Mouse (Mus musculus) urinary bladder, postnatal 0 days (tissue): ENCODE results near the gene Coa3. TPM values are rescaled to one million over a fixed set of nuclear protein-coding genes. Genes with fewer than 3 reads are reported as not detected.

ENCODE experiments used
- polyA plus RNA-seq: library from polyadenylated mRNA; unstranded; fragments of >200 nt; fragmentation: Nextera tagmentation; extraction: Ambion mirVana; gene quantifications from 2 replicates; pipeline ENCODE4 v1.2.1, GENCODE M21; 2015

Coa3 gene
- polyA plus RNA-seq = 170 and 173 TPM in 2 replicates

DNA sequence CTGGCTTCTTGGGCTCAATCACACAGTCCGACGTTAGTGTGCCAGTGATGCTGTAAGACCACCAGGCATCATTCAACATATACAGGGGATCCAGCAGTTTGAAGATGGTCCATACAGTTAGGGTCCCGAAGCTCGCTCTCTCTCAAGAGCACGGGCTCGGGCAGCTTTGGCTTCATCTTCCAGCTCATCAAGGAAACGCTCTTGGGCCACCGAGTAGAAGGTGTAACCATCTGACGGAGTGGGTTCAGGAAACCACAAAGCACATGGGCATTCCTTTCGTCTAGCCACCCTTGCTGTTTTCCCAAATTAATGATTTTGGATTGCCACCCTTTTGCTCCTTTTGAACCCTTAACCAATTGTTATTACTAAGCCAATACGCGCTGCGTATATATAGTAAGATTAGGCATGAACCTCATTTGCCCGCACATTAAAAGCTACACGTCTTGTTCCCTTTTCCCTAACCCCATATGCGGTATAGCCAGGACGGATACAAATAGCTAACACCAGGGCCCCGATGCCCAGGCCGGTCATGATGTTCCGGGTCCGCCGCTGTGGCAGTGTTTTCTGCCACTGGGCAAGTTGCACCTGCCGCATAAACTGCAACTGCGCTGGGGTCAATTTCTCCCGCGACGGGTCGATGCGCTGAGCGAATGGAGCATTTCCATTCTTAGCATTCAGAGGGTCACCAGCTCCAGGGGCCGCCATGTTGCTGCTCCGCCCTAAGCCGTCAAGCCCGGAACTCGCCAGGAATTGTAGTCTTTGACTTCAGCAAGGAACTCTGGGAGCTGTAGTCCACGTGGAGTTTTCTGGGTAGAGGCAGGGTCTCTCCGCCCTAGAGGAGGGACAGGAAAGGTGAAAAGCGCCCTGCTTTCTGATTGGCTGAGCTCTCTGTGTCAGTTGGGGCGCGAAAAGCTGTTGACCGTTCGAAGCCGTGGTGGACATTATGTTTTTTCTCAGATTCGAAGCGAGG, at the start of gene Coa3, which contains the start of gene Cntd1:
Gene Coa3, minus strand, starts transcription at position 892 of the 970 bp plus-strand sequence.
Gene Cntd1, plus strand, starts transcription at position 790 of the 970 bp plus-strand sequence.

DNA sequence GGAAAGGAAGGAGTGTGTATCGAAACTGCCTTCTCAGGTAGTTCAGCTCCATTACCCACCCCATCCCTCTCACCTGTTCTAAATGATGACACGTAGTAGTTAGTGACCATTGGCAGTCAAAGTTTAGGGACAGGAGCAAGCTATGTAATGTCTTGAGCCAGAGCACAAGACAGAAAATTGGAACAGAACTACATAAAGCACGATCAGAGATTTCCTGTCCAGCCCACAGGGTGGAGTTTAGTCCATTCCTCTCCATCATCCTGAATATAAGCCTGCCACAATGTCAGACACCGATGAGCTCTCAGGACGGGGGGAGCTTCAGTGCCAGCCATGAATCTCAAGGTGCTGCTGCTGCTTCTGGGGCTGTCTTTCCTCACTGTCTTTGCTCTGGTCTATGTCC, 45.8 kb upstream of the Coa3 start, which contains the start of gene Aoc2:
Gene Aoc2, plus strand, starts transcription at position 301 of the 400 bp plus-strand sequence.

DNA sequence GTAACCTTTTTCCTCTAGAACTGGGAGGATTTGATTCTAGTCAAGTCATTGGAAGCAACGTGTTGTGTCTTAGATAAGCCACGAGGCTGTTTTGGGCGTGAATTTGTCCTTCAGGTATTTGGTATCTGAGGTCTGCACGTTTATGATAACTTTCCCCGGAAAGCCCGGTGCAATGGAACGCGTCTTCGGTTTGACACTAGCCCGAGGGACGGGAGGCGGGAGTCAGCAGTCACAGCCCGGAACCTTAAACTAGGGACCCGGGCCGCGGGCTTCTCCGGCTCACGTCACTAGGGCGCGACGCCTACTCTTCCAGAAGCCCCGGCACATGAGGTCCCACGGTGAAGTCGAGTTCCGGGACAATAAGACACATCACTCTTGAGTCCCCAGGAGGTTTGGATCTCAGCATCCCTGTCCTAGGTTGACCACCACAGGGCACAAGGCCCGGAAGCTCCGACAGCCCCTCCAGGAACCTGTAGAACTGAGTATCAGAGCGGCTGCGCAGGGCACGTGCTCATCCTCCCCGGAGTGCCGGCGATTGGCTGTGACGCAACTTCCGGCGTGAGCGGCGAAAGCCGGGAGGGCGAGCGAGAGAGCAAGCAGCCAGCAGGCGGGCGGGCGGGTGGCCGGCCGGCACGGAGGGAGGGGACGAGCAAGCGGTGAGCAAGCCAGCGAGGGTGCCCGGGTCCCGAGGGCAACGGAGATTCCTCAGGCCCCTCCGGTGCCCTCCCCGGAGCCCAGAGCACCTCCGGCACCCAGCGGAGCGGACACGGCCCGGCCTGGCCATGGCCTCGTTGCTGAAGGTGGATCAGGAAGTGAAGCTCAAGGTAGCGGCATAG, 37.0 kb upstream of the Coa3 start, which contains the start of gene Psme3:
Gene Psme3, plus strand, starts transcription at position 549 of the 836 bp plus-strand sequence.

DNA sequence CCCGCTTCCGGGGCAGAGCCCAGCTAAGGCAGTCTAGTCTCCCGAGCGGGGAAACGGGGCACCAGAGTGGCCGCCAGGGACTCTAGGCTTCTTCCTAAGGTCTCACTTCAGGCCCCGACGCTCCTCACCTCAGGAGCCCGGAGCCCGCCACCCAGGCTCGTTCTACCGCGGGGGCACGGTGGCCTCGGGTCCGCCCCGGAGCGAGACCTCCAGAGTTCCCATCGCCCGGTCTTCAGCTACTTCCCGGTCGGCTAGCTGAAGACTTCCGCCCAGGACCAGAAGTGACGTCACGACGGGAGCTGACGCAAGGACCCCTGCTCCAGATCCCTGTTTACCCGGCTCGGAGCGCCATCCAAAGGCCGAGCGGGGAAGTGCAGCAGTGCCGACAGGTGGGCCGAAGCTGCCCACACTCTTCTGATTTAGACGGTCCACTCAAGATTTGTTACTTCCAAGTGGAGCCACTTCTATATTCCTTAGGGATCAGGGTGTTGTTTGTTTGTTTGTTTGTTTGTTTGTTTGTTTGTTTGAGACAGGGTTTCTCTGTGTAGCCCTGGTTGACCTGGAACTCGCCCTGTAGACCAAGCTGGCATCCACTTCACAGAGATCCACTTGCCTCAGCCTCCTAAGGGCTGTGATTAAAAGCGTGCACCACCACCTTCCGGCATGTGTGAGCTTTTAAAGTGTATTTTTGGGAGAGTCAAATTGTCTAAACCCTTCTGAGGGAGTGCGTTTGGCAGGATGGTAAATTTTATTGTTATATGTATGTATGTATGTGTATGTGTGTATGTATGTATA, 23.3 kb upstream of the Coa3 start, which contains the start of gene Becn1:
Gene Becn1, minus strand, starts transcription at position 283 of the 795 bp plus-strand sequence.

DNA sequence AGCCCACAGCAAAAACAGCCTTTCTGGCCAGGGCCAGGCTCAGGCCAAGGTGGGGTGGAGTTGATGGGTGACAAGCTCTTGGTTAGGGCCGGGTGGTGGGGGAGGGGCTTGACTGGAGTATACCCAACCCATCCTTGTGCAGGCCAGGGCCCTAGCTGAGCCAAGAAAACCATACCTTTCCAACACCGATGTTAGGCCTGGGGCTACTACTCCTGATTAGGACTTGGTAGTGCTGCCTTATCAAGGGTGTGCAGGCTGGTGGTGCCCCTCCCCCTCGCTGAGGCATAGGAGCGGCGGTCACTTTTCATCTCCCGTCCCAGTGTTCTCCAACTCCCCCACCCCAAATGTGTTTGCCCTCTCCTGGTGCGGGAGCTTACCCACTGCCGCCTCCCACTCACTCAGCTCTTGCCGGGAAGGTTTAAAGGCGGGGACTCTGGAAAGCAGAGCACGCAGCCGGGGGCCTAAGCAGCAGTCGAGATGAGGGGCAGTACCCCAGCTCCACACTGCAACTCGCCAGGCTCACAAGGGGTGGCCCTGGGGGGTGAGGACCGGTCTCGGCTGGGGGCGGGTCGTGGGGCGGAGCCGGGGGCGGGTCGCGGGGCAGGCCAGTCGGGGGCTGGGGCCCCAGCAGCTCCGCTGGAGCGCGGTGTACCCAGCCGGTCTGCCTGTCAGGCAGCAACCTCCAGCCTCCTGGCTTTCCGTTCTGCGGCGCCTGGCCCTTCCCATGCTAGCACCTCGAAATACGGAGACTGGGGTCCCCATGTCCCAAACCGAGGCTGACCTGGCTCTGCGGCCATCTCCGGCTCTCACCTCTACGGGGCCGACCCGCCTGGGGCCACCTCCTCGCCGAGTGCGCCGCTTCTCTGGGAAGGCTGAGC, 18.7 kb downstream of the Coa3 start, which contains the start of gene Wnk4:
Gene Wnk4, plus strand, starts transcription at position 620 of the 878 bp plus-strand sequence.

DNA sequence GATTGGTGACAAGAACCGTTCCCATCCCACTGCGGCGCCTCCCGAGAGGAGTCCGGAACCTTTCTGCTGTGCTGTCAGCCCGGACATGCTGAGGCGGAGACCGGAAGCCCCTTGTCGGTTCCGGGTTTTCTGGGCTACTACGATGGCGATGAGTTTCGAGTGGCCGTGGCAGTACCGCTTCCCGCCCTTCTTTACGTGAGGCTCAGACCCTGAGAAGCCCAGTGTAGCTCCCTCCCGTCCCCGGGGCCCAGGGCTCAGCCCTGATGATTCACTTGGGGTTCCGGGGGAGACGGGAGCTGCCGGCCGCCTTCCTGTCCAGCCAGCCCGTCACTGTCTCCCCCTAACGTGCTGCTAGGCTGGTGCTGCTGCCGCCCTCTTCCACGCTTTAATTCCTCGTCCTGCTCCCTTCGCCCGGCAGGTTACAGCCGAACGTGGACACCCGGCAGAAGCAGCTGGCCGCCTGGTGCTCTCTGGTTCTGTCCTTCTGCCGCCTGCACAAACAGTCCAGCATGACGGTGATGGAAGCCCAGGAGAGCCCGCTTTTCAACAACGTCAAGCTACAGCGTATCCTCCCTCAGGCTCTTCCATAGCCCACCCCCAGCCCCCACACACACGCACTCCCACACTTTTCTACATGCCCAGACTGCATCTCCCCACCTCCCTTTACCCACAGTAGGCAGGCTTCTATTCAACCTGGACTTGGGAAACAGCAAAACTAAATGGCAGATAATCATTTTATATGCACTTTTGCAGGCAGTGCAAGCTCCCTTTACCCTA, 25.1 kb downstream of the Coa3 start, which contains the start of gene Vps25:
Gene Vps25, plus strand, starts transcription at position 95 of the 777 bp plus-strand sequence.

DNA sequence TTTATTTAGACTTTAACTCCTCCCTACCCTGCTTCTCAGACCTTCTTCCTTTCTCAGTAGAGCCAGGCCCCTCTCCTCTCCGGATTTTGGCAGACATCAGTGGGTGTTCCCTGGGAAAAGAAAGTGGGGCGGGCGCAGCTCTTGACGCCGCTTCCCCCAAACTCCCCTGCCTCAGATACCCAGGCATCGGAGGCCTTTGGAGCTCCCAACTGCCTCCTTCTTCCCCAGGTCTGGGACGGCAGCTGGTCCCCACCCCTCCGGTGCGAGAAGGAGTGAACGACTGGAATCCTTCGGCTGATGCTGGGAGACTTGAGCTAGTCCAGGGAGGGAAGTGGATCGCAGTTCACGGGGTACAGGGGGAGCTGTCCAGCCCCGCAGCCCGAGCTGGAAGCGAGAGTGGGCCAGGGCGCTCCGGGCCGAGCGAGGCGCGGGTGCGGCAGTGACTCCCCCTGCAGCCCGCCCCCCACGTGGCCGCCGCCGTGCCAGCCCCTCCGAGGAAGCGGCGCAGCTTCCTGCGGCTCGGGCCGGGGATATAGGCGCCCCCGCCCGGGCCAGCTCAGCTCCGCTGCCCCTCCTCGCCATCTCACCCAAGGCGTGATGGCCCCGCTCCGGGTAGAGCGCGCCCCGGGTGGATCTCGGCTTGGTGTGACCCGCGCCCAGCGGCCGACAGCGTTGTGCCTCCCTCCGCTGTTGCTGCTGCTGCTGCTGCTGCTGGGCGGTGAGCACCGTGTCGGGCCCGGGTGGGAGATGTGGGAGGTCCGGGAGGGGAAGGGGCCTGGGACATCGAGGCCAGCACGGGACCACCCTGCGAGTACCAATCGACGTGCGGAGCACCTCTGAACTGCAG, 32.8 kb downstream of the Coa3 start, which contains the start of gene Ramp2:
Gene Ramp2, plus strand, starts transcription at position 174 of the 847 bp plus-strand sequence.

Other genes starting within 250 kb of the Coa3 start
- gene Naglu, start 209.1 kb downstream of the Coa3 start, polyA plus RNA-seq = 16.3 and 19.0 TPM in 2 replicates
- 0.16 TPM in 1 of 2 replicates, not detected in the other for gene Hsd17b1, start 200.7 kb downstream of the Coa3 start, polyA plus RNA-seq
- 18.1 and 18.4 TPM in 2 replicates for gene Coasy, start 196.5 kb downstream of the Coa3 start, polyA plus RNA-seq
- 21.3 and 26.0 TPM in 2 replicates for gene Mlx, start 191.8 kb downstream of the Coa3 start, polyA plus RNA-seq
- 9.1 and 9.5 TPM in 2 replicates for gene Psmc3ip, start 183.7 kb downstream of the Coa3 start, polyA plus RNA-seq
- gene Retreg3, start 159.2 kb downstream of the Coa3 start, polyA plus RNA-seq = 16.2 TPM in 2 replicates
- gene Tubg1, start 159.2 kb downstream of the Coa3 start, polyA plus RNA-seq = 29.7 and 31.9 TPM in 2 replicates
- 3.0 and 3.1 TPM in 2 replicates for gene Tubg2, start 123.2 kb downstream of the Coa3 start, polyA plus RNA-seq
- 1.3 TPM in 2 replicates for gene Cntnap1, start 108.6 kb downstream of the Coa3 start, polyA plus RNA-seq
- gene Plekhh3, start 107.8 kb downstream of the Coa3 start, polyA plus RNA-seq = 14.0 and 14.4 TPM in 2 replicates
- 0.14 and 0.24 TPM in 2 replicates for gene Ccr10, start 103.7 kb downstream of the Coa3 start, polyA plus RNA-seq
- 10.8 and 11.8 TPM in 2 replicates for gene Ezh1, start 52.7 kb downstream of the Coa3 start, polyA plus RNA-seq
- gene Ramp2, start 33.1 kb downstream of the Coa3 start, polyA plus RNA-seq = 49.3 and 59.1 TPM in 2 replicates
- 102 and 109 TPM in 2 replicates for gene Vps25, start 25.4 kb downstream of the Coa3 start, polyA plus RNA-seq
- gene Wnk4, start 18.5 kb downstream of the Coa3 start, polyA plus RNA-seq = 1.3 and 2.3 TPM in 2 replicates
- gene Cntd1, start 102 bp downstream of the Coa3 start, polyA plus RNA-seq = 0.35 and 0.41 TPM in 2 replicates
- 107 and 110 TPM in 2 replicates for gene Becn1, start 23.2 kb upstream of the Coa3 start, polyA plus RNA-seq
- gene Psme3, start 37.1 kb upstream of the Coa3 start, polyA plus RNA-seq = 61.2 and 66.0 TPM in 2 replicates
- gene Aoc2, start 45.9 kb upstream of the Coa3 start, polyA plus RNA-seq = 0.31 and 0.41 TPM in 2 replicates
- 16.2 and 16.9 TPM in 2 replicates for gene Aoc3, start 51.5 kb upstream of the Coa3 start, polyA plus RNA-seq
- 0.23 TPM in 2 replicates for gene G6pc, start 88.4 kb upstream of the Coa3 start, polyA plus RNA-seq
- 22.9 and 26.4 TPM in 2 replicates for gene Aarsd1, start 138.5 kb upstream of the Coa3 start, polyA plus RNA-seq
- gene Gm27029, start 145.7 kb upstream of the Coa3 start, polyA plus RNA-seq = 4.0 and 5.9 TPM in 2 replicates
- gene Rundc1, start 146.0 kb upstream of the Coa3 start, polyA plus RNA-seq = 10.5 and 11.5 TPM in 2 replicates
- gene Ptges3l, start 146.2 kb upstream of the Coa3 start, polyA plus RNA-seq = 20.4 and 24.3 TPM in 2 replicates
- gene Rpl27, start 163.2 kb upstream of the Coa3 start, polyA plus RNA-seq = 267 and 271 TPM in 2 replicates
- gene Ifi35, start 169.3 kb upstream of the Coa3 start, polyA plus RNA-seq = 35.7 and 39.5 TPM in 2 replicates
- 7.1 and 8.2 TPM in 2 replicates for gene Rnd2, start 185.9 kb upstream of the Coa3 start, polyA plus RNA-seq
- gene Vat1, start 187.1 kb upstream of the Coa3 start, polyA plus RNA-seq = 80.4 and 88.7 TPM in 2 replicates